Mouse (Mus musculus) thymus, postnatal 0 days (tissue): ENCODE results near the gene Ufsp1. TPM values are rescaled to one million over a fixed set of nuclear protein-coding genes. Genes with fewer than 3 reads are reported as not detected.
A peak's percentile ranks its signal among the peaks of the same experiment; 100 is the strongest.
"Not testable (repeated sequence)": the region's sequence is repeated elsewhere in the genome, so short reads cannot be mapped to it uniquely, and the experiment has no call there.

ENCODE experiments used
- DNase-seq: peaks from one replicate; pipeline ENCODE4 v3.0.0-alpha.2; 2015; ENCODE audit warnings: low spot score
- polyA plus RNA-seq: library from polyadenylated mRNA; unstranded; fragments of >200 nt; fragmentation: Nextera tagmentation; extraction: Ambion mirVana; gene quantifications from 2 replicates; pipeline ENCODE4 v1.2.1, GENCODE M21; 2015

Ufsp1 gene
- polyA plus RNA-seq: 16.6 and 21.0 TPM in 2 replicates

DNA sequence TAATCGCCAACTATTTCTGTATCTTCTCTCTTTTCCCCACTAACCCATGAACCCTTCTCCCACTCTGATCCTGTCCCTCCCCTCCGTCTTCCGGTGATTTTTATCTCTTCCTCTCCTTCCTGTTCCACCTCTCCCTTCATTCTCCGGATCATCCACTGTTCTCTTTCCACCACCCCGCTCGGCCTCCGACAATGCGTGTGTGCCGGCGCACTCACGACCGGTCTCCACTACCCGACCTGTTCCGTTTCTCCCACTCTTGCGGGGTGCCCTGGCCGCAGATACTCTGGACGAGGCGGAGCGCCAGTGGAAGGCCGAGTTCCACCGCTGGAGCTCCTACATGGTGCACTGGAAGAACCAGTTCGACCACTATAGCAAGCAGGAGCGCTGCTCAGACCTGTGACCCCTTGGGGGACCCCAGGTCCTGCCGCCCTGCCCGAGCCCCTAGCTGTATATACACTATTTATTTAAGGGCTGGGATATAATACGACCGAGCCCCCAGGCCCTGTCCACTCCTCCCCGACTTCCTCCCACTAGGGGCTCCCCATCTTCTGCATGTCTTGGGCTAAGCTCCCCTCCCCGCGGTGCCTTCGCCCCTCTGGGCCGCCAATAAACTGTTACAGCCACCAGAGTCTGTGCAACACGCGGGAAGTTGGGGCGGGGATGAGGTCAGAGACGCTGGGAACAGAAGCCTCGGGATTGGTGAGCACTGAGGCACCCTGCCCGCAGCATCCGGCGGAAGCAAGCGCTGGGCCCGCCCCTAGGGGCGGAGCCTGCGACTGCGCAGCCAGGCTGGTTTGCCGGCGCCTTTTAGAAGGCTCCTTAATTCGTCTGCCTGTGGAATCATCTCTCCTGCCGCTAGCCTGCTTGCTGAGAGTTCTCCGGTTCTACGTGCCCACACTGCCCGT, at the start of gene Ufsp1:
Gene Ufsp1 (plus strand): TSS at position 791 of the 905 bp plus-strand sequence.
- peak; percentile 94 for DNase-seq

GRCm38 (mm10) chr5:137263897-137264720, 30.3 kb upstream of the Ufsp1 start:
- DNase-seq: no peak

GRCm38 (mm10) chr5:137264787-137265186, 29.6 kb upstream of the Ufsp1 start:
- DNase-seq: no peak

GRCm38 (mm10) chr5:137268131-137268910, 26.1 kb upstream of the Ufsp1 start:
- peak; percentile 54 for DNase-seq

- no peak for DNase-seq
These were observed 16.8 kb upstream of the Ufsp1 start for GRCm38 (mm10) chr5:137277360-137278342.

DNA sequence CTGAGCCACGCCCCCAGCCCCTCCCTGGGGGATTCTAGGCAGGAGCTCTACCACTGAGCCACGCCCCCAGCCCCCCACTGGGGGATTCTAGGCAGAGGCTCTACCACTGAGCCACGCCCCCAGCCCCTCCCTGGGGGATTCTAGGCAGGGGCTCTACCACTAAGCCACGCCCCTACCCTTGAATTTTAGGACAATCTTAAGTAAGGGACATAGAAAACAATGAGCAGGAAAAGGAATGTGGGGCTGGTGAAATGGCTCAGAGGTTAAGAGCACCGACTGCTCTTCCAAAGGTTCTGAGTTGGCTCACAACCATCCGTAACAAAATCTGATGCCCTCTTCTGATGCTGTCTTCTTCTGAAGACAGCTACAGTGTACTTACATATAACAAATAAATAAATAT, 10.0 kb upstream of the Ufsp1 start:
- not testable (repeated sequence) for DNase-seq

GRCm38 (mm10) chr5:137285045-137285444, 9.4 kb upstream of the Ufsp1 start:
- DNase-seq: peak; percentile 49

- no peak for DNase-seq
These were observed 8.4 kb upstream of the Ufsp1 start for GRCm38 (mm10) chr5:137285986-137286385.

DNA sequence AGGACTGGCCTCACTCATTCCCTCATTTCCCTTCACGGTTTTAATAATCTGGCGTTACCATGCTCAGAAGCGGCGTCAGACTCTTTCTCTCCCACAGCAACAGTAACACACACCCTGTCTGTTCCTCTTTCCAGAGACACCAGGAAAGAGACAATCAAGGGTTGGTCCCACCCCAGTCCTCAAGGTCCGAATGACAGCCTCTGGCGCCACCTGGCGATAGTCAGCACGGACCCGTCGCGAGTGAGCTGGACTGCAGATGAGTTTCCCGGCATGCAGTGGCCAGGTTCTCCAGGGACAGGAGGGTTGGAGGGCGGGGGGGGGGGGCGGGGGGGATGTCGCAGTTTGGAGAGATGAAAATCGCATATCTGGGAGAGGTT, 7.8 kb upstream of the Ufsp1 start:
- peak; percentile 69 for DNase-seq

GRCm38 (mm10) chr5:137287032-137287952, 7.1 kb upstream of the Ufsp1 start, which contains the start of gene Ache:
Ache (plus strand) TSS chr5:137287519.
- DNase-seq: peak; percentile 30

DNA sequence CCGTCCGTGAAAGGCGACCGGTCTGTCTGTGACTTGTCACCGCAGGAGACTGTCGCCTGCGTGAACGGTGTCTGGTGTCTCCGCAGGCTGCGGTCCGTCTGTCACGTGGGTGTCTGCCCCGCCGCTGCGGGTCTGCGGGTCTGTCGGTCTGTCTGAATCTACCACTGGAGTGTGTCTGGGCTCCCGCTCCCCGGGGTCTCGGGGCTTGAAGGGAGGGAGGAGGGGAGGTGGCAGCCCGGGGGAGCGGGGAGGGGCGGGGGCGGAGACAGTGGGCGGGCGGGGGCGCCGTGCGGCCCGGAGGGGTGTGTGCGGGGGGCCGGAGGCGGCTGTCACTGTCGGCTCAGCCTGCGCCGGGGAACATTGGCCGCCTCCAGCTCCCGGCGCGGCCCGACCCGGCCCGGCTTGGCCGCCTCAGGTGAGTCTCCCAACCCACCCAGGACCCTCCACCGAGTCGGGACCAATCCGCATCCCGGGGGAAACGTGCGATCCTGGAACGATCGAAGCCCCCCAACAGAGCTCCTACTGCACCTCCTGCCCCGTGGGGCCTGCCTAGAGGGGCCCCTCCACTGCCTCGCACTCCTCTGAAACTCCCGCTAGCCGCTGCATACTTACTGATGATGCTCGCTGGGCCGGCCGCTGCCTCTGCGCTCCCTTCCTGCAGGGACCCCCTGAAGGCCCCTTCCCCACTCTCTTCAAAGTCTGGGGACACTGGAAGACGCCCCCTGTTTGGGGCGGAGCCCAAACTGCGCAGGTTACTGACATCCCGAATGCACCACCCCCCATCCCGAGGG, 6.3 kb upstream of the Ufsp1 start:
- no peak for DNase-seq

DNA sequence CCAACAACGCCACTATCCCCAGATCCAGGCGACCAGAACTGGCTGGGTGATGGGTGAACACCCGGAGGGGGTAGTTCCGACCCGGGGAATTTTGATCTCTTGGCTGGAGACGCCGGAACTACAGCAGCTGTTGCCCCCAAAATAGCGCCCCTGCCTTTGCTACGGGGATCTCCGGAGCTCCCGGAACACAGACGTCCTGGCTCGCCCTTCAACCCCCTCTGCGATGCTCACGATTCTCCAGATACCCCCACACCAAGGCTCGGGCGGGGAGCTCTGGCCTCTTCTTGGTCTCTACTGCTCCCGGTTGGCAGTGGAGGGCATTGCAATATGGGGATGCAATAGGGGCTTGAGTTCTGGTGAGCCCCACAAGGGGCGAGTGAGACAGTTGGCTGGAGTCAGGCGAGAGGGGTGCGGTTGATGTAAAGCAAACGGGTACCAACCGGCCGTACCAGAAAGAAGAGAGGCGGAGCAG, 5.4 kb upstream of the Ufsp1 start:
- DNase-seq: peak; percentile 46

DNA sequence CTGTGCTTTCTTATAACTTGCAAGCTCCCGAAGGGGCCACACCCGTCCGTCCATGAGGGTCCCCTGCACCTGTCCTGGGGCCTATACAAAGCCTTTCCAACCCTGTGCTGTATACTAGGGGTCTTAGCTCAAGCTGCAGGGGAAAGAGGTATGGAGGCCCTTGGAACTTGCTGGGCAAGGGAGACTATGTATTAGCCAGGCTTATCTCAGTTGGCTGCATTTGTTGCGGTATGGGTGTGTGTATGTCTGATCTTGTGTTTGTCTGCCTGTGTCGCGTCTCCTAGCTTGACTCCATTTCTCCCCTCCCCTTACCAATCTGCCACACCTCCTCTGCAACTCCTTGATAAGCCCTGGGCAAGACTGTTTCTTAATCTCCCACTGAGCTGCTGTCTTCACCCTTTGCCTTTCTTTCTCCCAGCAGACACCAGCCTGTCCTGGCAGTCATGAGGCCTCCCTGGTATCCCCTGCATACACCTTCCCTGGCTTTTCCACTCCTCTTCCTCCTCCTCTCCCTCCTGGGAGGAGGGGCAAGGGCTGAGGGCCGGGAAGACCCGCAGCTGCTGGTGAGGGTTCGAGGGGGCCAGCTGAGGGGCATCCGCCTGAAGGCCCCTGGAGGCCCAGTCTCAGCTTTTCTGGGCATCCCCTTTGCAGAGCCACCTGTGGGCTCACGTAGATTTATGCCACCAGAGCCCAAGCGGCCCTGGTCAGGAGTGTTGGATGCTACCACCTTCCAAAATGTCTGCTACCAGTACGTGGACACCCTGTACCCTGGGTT, 4.7 kb upstream of the Ufsp1 start:
- no peak for DNase-seq

GRCm38 (mm10) chr5:137290677-137291076, 3.8 kb upstream of the Ufsp1 start:
- DNase-seq: no peak

GRCm38 (mm10) chr5:137291381-137291926, 3.0 kb upstream of the Ufsp1 start:
- no peak for DNase-seq

DNA sequence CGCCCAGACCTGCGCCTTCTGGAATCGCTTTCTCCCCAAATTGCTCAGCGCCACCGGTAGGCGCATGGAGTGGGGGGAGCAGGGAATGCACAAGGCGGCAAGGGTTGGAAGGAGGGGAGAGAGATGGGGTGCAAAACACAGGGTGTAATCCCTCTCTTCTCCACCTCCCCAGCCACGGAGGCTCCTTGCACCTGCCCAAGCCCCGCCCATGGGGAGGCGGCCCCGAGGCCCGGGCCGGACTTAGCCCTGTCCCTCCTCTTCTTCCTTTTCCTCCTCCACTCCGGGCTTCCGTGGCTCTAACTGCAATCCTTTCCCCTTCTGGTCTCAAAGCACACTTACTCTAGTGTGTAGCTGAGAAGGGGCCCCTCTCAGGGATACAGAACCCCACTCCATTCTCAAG, 1.1 kb upstream of the Ufsp1 start:
- DNase-seq: peak; percentile 41

DNA sequence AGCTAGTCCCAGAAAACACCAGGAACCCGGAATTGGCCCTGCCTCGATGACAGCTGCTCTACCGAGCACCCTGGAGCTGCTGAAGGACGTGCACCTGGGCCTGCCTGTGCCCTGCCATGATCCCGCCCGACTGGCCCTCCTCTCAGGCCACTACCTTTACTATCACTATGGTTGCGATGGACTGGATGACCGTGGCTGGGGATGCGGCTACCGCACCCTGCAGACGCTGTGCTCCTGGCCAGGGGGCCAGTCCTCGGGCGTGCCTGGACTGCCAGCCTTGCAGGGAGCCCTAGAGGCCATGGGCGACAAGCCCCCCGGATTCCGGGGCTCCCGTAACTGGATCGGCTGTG, 290 bp downstream of the Ufsp1 start:
- no peak for DNase-seq
